Mouse (Mus musculus) ES-Bruce4 (cell line): ENCODE data around the gene Ascl2.

Experiments
- CTCF ChIP-seq: IDR thresholded peaks from one replicate; pipeline ENCODE4 v1.8.1; 2011; ENCODE audit warnings: low read depth, low read length
- POLR2A ChIP-seq: IDR thresholded peaks from one replicate; pipeline ENCODE4 v1.8.1; 2011; ENCODE audit warnings: low read length; ENCODE audit not compliant: insufficient read depth

GRCm38 (mm10) chr7:142959752-142960151 is 9.3 kb downstream of the Ascl2 start:
- no peak for TF ChIP-seq CTCF
- TF ChIP-seq POLR2A = no peak
